Mouse (Mus musculus): ENCODE data around the gene Llph. TPM values are rescaled to one million over a fixed set of nuclear protein-coding genes. Genes with fewer than 3 reads are reported as not detected.

Llph gene
- polyA plus RNA-seq, 1 experiment from 2014 or later = 31.8 TPM

GRCm38 (mm10) chr10:120197061-120197835 lies 29.6 kb upstream of the Llph start:
- Histone ChIP-seq H3K4me1 (ENCODE audit: control insufficient read depth, insufficient read depth, low read length) (peaks cover 5% of the 10 kb centered on the region; the same call in 1 of the 2 replicates), H3K27me3 (ENCODE audit: control insufficient read depth, insufficient read depth, low read depth, low read length) (peaks cover 4% of the 10 kb centered on the region; the same call in 1 of the 2 replicates), H3K9me3 (replicated peaks; ENCODE audit: control insufficient read depth, low read length, poor library complexity, severe bottlenecking) (no peaks in the 10 kb centered on the region), H3K9ac (ENCODE audit: low read depth, low read length) (no peak overlapping the region), H3K27ac (ENCODE audit: low read length) (no peak overlapping the region), H3K36me3 (ENCODE audit: control insufficient read depth, insufficient read depth, low read length) (no peaks in the 10 kb centered on the region), H3K4me3 (ENCODE audit: low read depth, low read length) (no peak overlapping the region), H3K4me2 (ENCODE audit: low read length) (no peak overlapping the region)
- WGBS = 83% methylated on average over 14 of the region's 14 CpGs
- ATAC-seq = no peak

GRCm38 (mm10) chr10:120201131-120201921 lies 25.5 kb upstream of the Llph start, which contains the start of gene Tmbim4:
TSS of gene Tmbim4 (plus strand) at chr10:120201590.
- Histone ChIP-seq H3K36me3 (ENCODE audit: control insufficient read depth, insufficient read depth, low read length) (no peaks in the 10 kb centered on the region), H3K27me3 (ENCODE audit: control insufficient read depth, insufficient read depth, low read depth, low read length) (peaks cover 8% of the 10 kb centered on the region), H3K4me2 (ENCODE audit: low read length) (peak within 1 kb of the TSS; percentile 71), H3K9me3 (replicated peaks; ENCODE audit: control insufficient read depth, low read length, poor library complexity, severe bottlenecking) (no peaks in the 10 kb centered on the region), H3K4me3 (ENCODE audit: low read depth, low read length) (peak within 1 kb of the TSS; percentile 44), H3K9ac (ENCODE audit: low read depth, low read length) (peak within 1 kb of the TSS; percentile 30), H3K27ac (ENCODE audit: low read length) (no peak within 1 kb of the TSS), H3K4me1 (ENCODE audit: control insufficient read depth, insufficient read depth, low read length) (peaks cover 5% of the 10 kb centered on the region; the same call in 1 of the 2 replicates)
- ATAC-seq = no peak
- 1% methylated on average over 65 of the region's 65 CpGs for WGBS

- H3K27me3 ChIP-seq (ENCODE audit: control insufficient read depth, insufficient read depth, low read depth, low read length) = peaks cover 8% of the 10 kb centered on the region
- H3K4me2 ChIP-seq (ENCODE audit: low read length) = peak within 1 kb of the TSS; percentile 71
- H3K4me3 ChIP-seq (ENCODE audit: low read depth, low read length) = peak within 1 kb of the TSS; percentile 44
- H3K9me3 ChIP-seq (replicated peaks; ENCODE audit: control insufficient read depth, low read length, poor library complexity, severe bottlenecking) = no peaks in the 10 kb centered on the region
- H3K4me1 ChIP-seq (ENCODE audit: control insufficient read depth, insufficient read depth, low read length) = peaks cover 5% of the 10 kb centered on the region; the same call in 1 of the 2 replicates
- ATAC-seq = no peak
- WGBS = 3% methylated on average over 13 of the region's 13 CpGs
- no peak within 1 kb of the TSS for H3K27ac ChIP-seq (ENCODE audit: low read length)
- no peaks in the 10 kb centered on the region for H3K36me3 ChIP-seq (ENCODE audit: control insufficient read depth, insufficient read depth, low read length)
- H3K9ac ChIP-seq (ENCODE audit: low read depth, low read length) = peak within 1 kb of the TSS; percentile 30
Measured at GRCm38 (mm10) chr10:120201961-120202402, 24.9 kb upstream of the Llph start, which contains the start of gene Irak3. TSS of gene Irak3 (minus strand) at chr10:120202130.

- WGBS = 77% methylated on average over 16 of the region's 16 CpGs
- H3K4me3 ChIP-seq (ENCODE audit: low read depth, low read length) = no peak overlapping the region
- H3K4me1 ChIP-seq (ENCODE audit: control insufficient read depth, insufficient read depth, low read length) = peaks cover 5% of the 10 kb centered on the region; the same call in 1 of the 2 replicates
- H3K27ac ChIP-seq (ENCODE audit: low read length) = no peak overlapping the region
- no peaks in the 10 kb centered on the region for H3K36me3 ChIP-seq (ENCODE audit: control insufficient read depth, insufficient read depth, low read length)
- no peak for ATAC-seq
- H3K27me3 ChIP-seq (ENCODE audit: control insufficient read depth, insufficient read depth, low read depth, low read length) = peaks cover 8% of the 10 kb centered on the region
- no peak overlapping the region for H3K9ac ChIP-seq (ENCODE audit: low read depth, low read length)
- H3K9me3 ChIP-seq (replicated peaks; ENCODE audit: control insufficient read depth, low read length, poor library complexity, severe bottlenecking) = no peaks in the 10 kb centered on the region
- H3K4me2 ChIP-seq (ENCODE audit: low read length) = no peak overlapping the region; the same call in 1 of the 2 replicates
Measured at GRCm38 (mm10) chr10:120202467-120203250, 24.2 kb upstream of the Llph start.

GRCm38 (mm10) chr10:120204591-120205210 lies 22.2 kb upstream of the Llph start:
- ATAC-seq = no peak
- H3K27me3 ChIP-seq (ENCODE audit: control insufficient read depth, insufficient read depth, low read depth, low read length) = peaks cover 8% of the 10 kb centered on the region
- no peak overlapping the region for H3K4me2 ChIP-seq (ENCODE audit: low read length)
- 89% methylated on average over 13 of the region's 13 CpGs for WGBS
- no peak overlapping the region for H3K27ac ChIP-seq (ENCODE audit: low read length)
- no peaks in the 10 kb centered on the region for H3K36me3 ChIP-seq (ENCODE audit: control insufficient read depth, insufficient read depth, low read length)
- H3K9ac ChIP-seq (ENCODE audit: low read depth, low read length) = no peak overlapping the region
- H3K4me3 ChIP-seq (ENCODE audit: low read depth, low read length) = no peak overlapping the region
- no peaks in the 10 kb centered on the region for H3K9me3 ChIP-seq (replicated peaks; ENCODE audit: control insufficient read depth, low read length, poor library complexity, severe bottlenecking)
- peaks cover 8% of the 10 kb centered on the region for H3K4me1 ChIP-seq (ENCODE audit: control insufficient read depth, insufficient read depth, low read length)

GRCm38 (mm10) chr10:120208015-120208414 lies 18.9 kb upstream of the Llph start:
- H3K27ac ChIP-seq (ENCODE audit: low read length) = no peak overlapping the region
- 88% methylated on average over 8 of the region's 8 CpGs for WGBS
- no peak overlapping the region for H3K4me3 ChIP-seq (ENCODE audit: low read depth, low read length)
- H3K9ac ChIP-seq (ENCODE audit: low read depth, low read length) = no peak overlapping the region
- H3K4me1 ChIP-seq (ENCODE audit: control insufficient read depth, insufficient read depth, low read length) = peaks cover 8% of the 10 kb centered on the region
- H3K9me3 ChIP-seq (replicated peaks; ENCODE audit: control insufficient read depth, low read length, poor library complexity, severe bottlenecking) = no peaks in the 10 kb centered on the region
- H3K36me3 ChIP-seq (ENCODE audit: control insufficient read depth, insufficient read depth, low read length) = no peaks in the 10 kb centered on the region
- no peak overlapping the region for H3K4me2 ChIP-seq (ENCODE audit: low read length)
- no peaks in the 10 kb centered on the region for H3K27me3 ChIP-seq (ENCODE audit: control insufficient read depth, insufficient read depth, low read depth, low read length)
- ATAC-seq = no peak

GRCm38 (mm10) chr10:120208575-120209538 lies 18.0 kb upstream of the Llph start:
- H3K27ac ChIP-seq (ENCODE audit: low read length) = no peak overlapping the region
- H3K4me2 ChIP-seq (ENCODE audit: low read length) = peak overlapping the region; percentile 60
- no peaks in the 10 kb centered on the region for H3K36me3 ChIP-seq (ENCODE audit: control insufficient read depth, insufficient read depth, low read length)
- H3K9ac ChIP-seq (ENCODE audit: low read depth, low read length) = peak overlapping the region; percentile 75
- no peaks in the 10 kb centered on the region for H3K27me3 ChIP-seq (ENCODE audit: control insufficient read depth, insufficient read depth, low read depth, low read length)
- H3K9me3 ChIP-seq (replicated peaks; ENCODE audit: control insufficient read depth, low read length, poor library complexity, severe bottlenecking) = no peaks in the 10 kb centered on the region
- 3% methylated on average over 53 of the region's 53 CpGs for WGBS
- H3K4me1 ChIP-seq (ENCODE audit: control insufficient read depth, insufficient read depth, low read length) = peaks cover 8% of the 10 kb centered on the region
- H3K4me3 ChIP-seq (ENCODE audit: low read depth, low read length) = peak overlapping the region; percentile 70
- peak; percentile 95 for ATAC-seq

Measured in midbrain, embryonic 16.5 days (tissue).